Mouse (Mus musculus) kidney, adult 8-10 months (tissue): ENCODE measurements around the gene Ap3d1.

ENCODE experiments used
- DNase-seq, 2 experiments: peaks; one replicate each; pipeline ENCODE4 v3.0.0; 2022

The Ap3d1 gene

GRCm38 (mm10) chr10:80702536-80703390, 39.3 kb downstream of the Ap3d1 start:
- DNase-seq: peak; percentile 97

GRCm38 (mm10) chr10:80701721-80702535, 40.1 kb downstream of the Ap3d1 start, which contains the start of the genes Mob3a and Izumo4:
Mob3a (minus strand) TSS chr10:80701977.
Izumo4 (plus strand) TSS chr10:80702184.
- peak; percentile 99 to 100 for DNase-seq

GRCm38 (mm10) chr10:80700732-80701131, 41.3 kb downstream of the Ap3d1 start:
- DNase-seq: no peak

- no peak for DNase-seq
Measured at GRCm38 (mm10) chr10:80700038-80700504, 42.0 kb downstream of the Ap3d1 start.

- DNase-seq: no peak
Measured at GRCm38 (mm10) chr10:80698605-80699004, 43.5 kb downstream of the Ap3d1 start.

GRCm38 (mm10) chr10:80697812-80698211, 44.3 kb downstream of the Ap3d1 start:
- DNase-seq: no peak

- DNase-seq: no peak
Measured at GRCm38 (mm10) chr10:80697393-80697787, 44.7 kb downstream of the Ap3d1 start.

GRCm38 (mm10) chr10:80696502-80697392, 45.3 kb downstream of the Ap3d1 start:
- DNase-seq: no peak

- no peak for DNase-seq
Measured at GRCm38 (mm10) chr10:80695801-80696501, 46.1 kb downstream of the Ap3d1 start.

GRCm38 (mm10) chr10:80695186-80695585, 46.9 kb downstream of the Ap3d1 start:
- DNase-seq: peak in 1 of 2 experiments; percentile 53

- no peak for DNase-seq
Measured at GRCm38 (mm10) chr10:80694159-80694938, 47.7 kb downstream of the Ap3d1 start.

- DNase-seq: no peak
Measured at GRCm38 (mm10) chr10:80693401-80694045, 48.5 kb downstream of the Ap3d1 start.

- DNase-seq: no peak
Measured at GRCm38 (mm10) chr10:80692249-80693165, 49.6 kb downstream of the Ap3d1 start.

- DNase-seq: peak; percentile 78 to 88
Measured at GRCm38 (mm10) chr10:80687850-80688249, 54.2 kb downstream of the Ap3d1 start.

GRCm38 (mm10) chr10:80686617-80687016, 55.4 kb downstream of the Ap3d1 start:
- DNase-seq: no peak

- DNase-seq: no peak
Measured at GRCm38 (mm10) chr10:80684984-80685383, 57.1 kb downstream of the Ap3d1 start.

GRCm38 (mm10) chr10:80684214-80684613, 57.9 kb downstream of the Ap3d1 start:
- DNase-seq: peak; percentile 68 to 85

GRCm38 (mm10) chr10:80683647-80684046, 58.4 kb downstream of the Ap3d1 start:
- DNase-seq: no peak

GRCm38 (mm10) chr10:80682003-80682402, 60.1 kb downstream of the Ap3d1 start:
- DNase-seq: no peak
